Mouse (Mus musculus): ENCODE data around the gene Ybx1.
"Not testable (repeated sequence)": the region's sequence is repeated elsewhere in the genome, so short reads cannot be mapped to it uniquely, and the experiment has no call there.

Gene Ybx1

GRCm38 (mm10) chr4:119294415-119295133, at the start of gene Ybx1:
Gene Ybx1 (minus strand): TSS chr4:119294604.
- peak; percentile 99 for DNase-seq (ENCODE audit: low read depth)

DNA sequence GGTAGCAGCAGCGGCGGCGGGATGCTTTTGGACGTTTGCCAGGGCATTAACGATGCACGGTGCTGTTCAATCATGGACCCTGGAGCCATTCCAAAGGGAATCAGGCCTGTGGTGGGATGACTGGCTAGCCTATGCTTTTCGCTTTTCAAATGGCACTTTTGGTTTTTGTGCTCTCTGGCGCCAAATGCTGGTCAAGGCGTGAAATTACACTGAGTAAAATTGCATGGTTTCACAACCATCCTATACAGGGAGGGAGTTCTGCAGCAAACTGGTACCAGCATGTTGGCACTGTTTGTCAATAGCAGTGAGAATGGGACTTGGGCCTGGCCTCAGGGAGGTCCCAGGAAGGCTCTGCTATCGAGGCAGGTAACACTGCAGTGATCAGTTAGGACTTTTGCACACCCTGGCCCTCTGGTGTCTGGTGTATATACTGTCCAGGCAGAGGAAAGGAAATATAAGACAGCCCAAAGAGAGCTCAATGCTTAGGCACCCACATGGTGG, 44.5 kb upstream of the Ybx1 start:
- DNase-seq (ENCODE audit: low read depth), result peak; percentile 73

- no peak for DNase-seq (ENCODE audit: low read depth)
Measured at GRCm38 (mm10) chr4:119338422-119338821, 44.0 kb upstream of the Ybx1 start.

GRCm38 (mm10) chr4:119333487-119333886, 39.1 kb upstream of the Ybx1 start:
- DNase-seq (ENCODE audit: low read depth), result no peak

DNA sequence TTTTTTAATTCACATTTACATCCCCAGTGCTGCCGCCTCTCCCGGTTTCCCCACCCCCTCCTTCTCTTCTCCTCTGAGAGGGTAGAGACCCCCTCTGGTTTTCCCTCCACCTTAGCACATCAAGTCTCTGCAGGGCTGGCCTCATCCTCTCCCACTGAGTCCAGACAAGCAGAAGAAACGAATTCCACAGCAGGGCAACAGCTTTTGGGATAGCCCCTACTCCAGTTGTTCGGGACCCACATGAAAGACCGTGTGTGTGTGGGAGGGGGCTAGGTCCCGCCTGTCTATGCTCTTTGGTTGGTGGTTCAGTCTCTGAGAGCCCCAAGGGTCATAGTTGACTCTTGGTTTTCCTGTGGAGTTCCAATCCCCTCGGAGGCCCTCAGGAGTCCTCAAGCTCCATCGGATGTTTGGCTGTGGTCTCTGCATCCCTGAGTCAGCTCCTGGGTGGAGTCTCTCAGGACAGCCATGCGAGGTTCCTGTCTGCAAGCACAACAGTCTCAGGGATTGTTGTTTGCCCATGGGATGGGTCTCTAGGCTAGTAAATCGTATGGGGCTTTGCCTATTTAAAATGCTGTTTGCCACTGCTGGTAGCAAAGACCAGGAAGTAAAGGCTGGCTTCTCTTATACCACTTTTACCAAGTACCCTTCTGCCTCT, 26.6 kb upstream of the Ybx1 start:
- DNase-seq (ENCODE audit: low read depth), result peak; percentile 23

- DNase-seq (ENCODE audit: low read depth), result peak; percentile 97
Measured at GRCm38 (mm10) chr4:119320131-119320830, 25.9 kb upstream of the Ybx1 start, which contains the start of gene Ppih. Gene Ppih (minus strand): TSS chr4:119320546.

GRCm38 (mm10) chr4:119313756-119314155, 19.4 kb upstream of the Ybx1 start:
- DNase-seq (ENCODE audit: low read depth), result no peak

- no peak for DNase-seq (ENCODE audit: low read depth)
Measured at GRCm38 (mm10) chr4:119305418-119305817, 11.0 kb upstream of the Ybx1 start.

GRCm38 (mm10) chr4:119303291-119303690, 8.9 kb upstream of the Ybx1 start:
- DNase-seq (ENCODE audit: low read depth), result no peak

DNA sequence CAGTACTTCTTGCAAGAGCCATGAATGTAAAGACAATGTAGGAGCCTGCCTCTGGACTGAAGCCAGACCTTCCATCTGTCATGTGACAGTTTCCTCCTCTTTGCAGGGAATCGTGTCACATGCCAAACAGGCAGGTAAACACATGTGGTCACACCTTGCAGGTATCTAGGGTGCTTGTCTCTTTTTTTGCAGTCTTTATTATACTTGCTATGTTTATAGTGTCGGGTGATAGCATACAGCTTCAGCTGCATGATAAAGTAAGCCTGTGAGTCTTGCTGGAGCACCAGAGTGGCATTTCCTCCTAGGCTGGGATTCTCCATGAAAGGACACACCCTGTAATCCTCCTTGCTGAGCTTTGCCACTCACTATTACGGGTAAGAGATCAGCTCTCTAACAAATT, 7.4 kb upstream of the Ybx1 start:
- DNase-seq (ENCODE audit: low read depth), result no peak

DNA sequence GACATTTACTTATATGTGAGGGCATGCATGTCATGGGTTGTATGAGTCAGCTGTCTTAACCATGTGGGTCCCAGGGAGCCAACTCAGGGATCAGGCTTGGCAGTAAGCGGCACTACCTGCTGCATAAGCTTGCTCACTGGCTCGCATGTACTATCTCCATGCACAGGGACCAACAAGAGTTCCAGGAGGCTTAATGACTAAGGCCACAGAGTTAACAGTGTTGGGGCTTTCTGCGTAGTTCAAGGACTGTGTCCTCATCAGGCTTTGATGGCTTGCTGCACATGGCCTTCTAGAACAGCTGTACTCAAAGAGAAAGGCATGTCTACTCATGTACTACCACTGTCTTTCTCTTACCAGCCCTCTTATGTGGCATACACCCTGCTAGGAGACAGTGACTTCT, 6.4 kb upstream of the Ybx1 start:
- no peak for DNase-seq (ENCODE audit: low read depth)

DNA sequence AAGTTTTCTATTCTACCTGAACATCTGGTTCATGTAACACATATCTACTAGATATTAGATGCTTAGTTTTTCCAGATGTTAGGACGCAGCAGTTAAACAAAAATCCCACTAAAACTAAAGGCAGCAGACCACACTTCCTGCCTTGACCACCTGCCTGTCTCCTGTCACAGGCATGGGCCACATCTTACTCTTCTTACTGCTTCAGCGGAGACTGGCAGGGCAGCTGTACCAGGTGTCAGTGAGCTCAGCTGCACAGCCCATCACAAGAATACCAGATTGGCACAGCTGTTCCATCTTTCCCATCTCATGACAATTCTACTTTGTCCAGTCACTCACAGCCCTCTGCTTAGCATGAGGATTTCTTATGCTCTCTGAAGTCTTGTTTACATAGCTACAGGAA, 3.0 kb upstream of the Ybx1 start:
- DNase-seq (ENCODE audit: low read depth), result no peak

DNA sequence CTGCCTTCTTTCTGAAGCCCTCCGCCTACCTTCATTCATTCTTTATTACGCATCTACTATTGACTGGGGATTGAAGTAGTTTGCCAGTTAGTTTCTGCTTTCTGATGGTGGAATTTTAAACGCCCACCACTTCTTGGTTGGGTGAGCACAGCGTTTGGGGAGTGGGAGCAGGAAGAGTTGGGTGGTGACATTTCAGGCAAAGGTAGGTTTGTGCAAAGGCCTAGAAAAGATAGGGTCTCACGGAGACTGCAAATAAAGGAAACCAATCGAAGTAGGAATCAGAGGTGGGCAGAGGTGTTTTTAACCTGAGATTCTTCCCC, 690 bp upstream of the Ybx1 start:
- no peak for DNase-seq (ENCODE audit: low read depth)

- peak; percentile 62 for DNase-seq (ENCODE audit: low read depth)
Measured at GRCm38 (mm10) chr4:119293574-119294258, 688 bp downstream of the Ybx1 start.

DNA sequence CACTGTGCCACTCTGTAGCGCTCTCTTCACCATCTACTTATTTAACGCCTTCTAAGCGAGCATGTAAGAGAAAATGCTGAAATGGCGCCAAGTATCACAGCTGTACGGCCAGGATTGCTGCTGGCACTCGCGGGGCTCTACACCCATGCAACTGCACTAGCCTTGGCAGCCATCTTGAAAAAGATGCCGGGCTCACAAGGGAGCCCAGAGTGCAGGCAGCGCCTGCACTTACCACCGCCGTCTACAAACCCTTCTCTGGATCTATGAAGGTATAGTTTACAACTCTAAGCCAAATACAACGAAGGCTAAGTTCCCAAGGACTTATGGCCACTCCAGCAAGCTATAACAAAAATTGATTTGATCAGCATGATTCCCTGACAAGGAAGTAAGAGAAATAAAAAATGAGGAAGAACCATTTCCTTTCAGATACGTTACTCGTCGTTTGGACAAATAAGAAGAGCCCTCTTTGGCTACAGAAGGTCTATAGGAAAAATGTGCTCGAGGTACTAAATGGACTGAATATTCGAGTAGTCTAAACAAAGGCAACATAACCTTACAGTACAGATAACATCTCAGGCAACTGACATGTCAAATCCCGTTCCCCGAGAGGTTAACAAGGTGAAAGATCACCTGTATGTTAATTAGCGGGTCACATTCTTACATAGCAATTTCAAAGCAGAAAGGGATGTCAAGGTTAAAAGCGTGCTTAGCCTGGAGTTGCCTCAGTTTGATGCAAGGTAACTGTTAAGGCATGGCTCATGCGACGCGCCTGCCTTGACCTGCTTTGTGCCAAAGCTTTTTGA, 1.4 kb downstream of the Ybx1 start:
- peak; percentile 74 for DNase-seq (ENCODE audit: low read depth)

DNA sequence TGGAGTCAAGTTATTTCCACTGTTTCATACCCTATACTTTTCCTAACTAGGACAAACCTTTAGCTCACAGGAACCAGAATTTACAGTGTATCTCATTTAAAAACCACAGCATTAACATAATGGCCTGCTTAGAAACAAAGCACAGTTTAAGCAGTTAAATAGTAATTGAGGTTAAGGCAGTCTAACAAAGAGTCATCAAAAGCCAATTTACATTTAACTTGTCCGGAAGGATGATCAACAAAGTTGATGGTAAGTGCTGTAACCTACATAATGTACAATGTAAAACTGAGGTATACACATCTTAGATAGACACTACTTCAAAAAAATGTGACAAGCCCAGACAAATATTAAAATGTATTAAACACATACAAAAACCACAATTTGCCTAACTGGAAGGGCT, 2.5 kb downstream of the Ybx1 start:
- peak; percentile 18 for DNase-seq (ENCODE audit: low read depth)

GRCm38 (mm10) chr4:119285336-119285735, 9.1 kb downstream of the Ybx1 start:
- DNase-seq (ENCODE audit: low read depth), result no peak

GRCm38 (mm10) chr4:119284861-119285260, 9.5 kb downstream of the Ybx1 start:
- DNase-seq (ENCODE audit: low read depth), result no peak

DNA sequence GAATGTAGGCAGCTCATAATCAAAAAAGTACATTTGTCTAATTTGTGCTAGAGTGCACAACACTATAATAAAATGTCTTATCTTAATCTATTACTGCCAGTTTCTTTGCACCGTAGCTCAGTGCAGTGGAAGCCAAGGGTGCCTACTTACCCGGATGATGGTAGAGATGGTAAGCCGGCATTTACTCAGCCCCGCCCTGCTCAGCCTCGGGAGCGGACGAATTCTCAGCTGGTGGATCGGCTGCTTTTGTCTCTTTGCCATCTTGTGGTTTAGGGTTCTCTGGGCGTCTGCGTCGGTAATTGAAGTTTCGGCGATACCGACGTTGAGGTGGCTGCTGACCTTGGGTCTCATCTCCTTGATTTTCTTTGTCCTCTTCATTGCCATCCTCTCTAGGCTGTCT, 15.6 kb downstream of the Ybx1 start:
- DNase-seq (ENCODE audit: low read depth), result not testable (repeated sequence)

DNA sequence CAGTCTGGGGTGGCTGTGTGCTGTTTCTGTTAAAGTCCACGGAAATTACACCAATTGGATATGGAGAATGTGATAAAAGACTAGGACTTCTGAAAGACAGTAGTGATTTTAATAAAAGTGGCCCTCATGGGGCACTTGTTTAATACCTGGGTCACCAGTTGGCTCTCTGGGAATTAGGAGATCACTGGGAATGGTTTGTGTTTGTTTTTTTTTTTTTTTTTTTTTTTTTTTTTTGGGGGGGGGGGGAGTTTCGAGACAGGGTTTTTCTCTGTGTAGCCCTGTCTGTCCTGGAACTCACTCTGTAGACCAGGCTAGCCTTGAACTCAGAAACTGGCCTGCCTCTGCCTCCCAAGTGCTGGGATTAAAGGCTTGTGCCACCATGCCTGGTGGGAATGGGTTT, 18.7 kb downstream of the Ybx1 start:
- DNase-seq (ENCODE audit: low read depth), result no peak

GRCm38 (mm10) chr4:119275226-119275625, 19.2 kb downstream of the Ybx1 start:
- no peak for DNase-seq (ENCODE audit: low read depth)

DNA sequence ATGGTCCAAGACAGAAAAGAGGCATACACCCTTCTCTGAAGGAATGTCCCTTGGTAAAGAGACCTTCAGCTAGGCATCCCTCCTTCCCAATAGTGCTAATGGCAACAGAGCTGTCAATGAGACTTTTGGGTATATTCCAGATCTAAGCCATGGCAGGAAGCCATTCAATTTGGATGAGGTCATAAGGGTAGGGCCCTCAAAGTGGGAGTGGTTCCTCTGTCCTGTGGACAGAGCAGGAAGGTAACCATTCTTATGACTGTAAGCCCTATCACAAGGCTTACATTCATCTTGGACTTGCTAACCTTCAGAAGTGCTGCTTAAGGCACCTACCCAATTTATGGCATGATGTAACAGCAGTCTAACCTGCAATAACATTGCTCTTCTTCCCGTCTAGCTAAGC, 19.8 kb downstream of the Ybx1 start:
- no peak for DNase-seq (ENCODE audit: low read depth)

All from induced T-regulatory cell, adult 2 months (primary cell).